Mouse (Mus musculus) erythroblast, embryonic 14.5 days (primary cell): Measurements from ENCODE around the gene Vps13d. TPM values are rescaled to one million over a fixed set of nuclear protein-coding genes. Genes with fewer than 3 reads are reported as not detected.

Experiments
- H3K27me3 ChIP-seq: 2 replicates; pipeline ENCODE4 v1.6.1; 2012; ENCODE audit warnings: inconsistent platforms; ENCODE audit not compliant: control insufficient read depth
- H3K36me3 ChIP-seq: 2 replicates; pipeline ENCODE4 v1.6.1; 2012; ENCODE audit warnings: mild to moderate bottlenecking, inconsistent platforms; ENCODE audit not compliant: control insufficient read depth
- H3K4me1 ChIP-seq: 2 replicates; pipeline ENCODE4 v1.6.1; 2012; ENCODE audit warnings: inconsistent platforms; ENCODE audit not compliant: control insufficient read depth
- H3K4me3 ChIP-seq: replicated peaks from 2 replicates; pipeline ENCODE3; 2012; ENCODE audit warnings: moderate library complexity, mild to moderate bottlenecking, inconsistent platforms
- H3K9me3 ChIP-seq: 2 replicates; pipeline ENCODE4 v1.6.1; 2012; ENCODE audit warnings: low read length, inconsistent platforms, mixed read lengths; ENCODE audit not compliant: control insufficient read depth
- GATA1 ChIP-seq: IDR thresholded peaks from 2 replicates; pipeline ENCODE4 v1.6.1; 2012; ENCODE audit warnings: low read length, inconsistent platforms, mixed read lengths
- TAL1 ChIP-seq: IDR thresholded peaks from 3 replicates; pipeline ENCODE4 v1.6.1; 2012; ENCODE audit warnings: low read length, inconsistent platforms, mixed read lengths
- polyA plus RNA-seq: library from polyadenylated mRNA; stranded (reverse); fragments of >175 nt; gene quantifications from 2 replicates; pipeline ENCODE4 v1.2.3, GENCODE M21; 2012

Gene Vps13d
- polyA plus RNA-seq, 1 experiment: 0.69 TPM

DNA sequence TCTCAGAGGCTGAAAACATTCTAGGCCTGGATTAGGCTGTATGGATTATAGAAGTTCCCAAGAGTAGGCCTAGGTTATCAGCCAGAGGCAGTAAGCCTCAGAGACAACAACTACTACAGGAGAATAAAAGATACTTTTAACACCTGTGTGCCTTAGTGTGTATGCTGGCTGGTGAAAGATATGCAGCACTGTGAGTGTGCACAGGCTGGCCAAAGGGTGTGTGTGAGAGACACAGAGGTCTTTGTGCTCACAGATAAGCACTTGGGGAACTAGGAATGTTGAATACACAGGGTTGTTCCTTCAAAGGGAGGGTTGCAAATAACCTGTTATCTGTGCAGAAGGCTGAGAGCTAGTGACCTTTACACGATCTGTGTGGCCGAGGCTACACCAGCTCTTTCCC lies 115.5 kb downstream of the Vps13d start:
- Histone ChIP-seq H3K27me3 (no peaks in the 10 kb centered on the region), H3K36me3 (peaks cover 90% of the 10 kb centered on the region), H3K4me3 (no peak overlapping the region), H3K9me3 (no peaks in the 10 kb centered on the region), H3K4me1 (peaks cover 9% of the 10 kb centered on the region)
- no peak for TF ChIP-seq GATA1
- TF ChIP-seq TAL1: no peak

DNA sequence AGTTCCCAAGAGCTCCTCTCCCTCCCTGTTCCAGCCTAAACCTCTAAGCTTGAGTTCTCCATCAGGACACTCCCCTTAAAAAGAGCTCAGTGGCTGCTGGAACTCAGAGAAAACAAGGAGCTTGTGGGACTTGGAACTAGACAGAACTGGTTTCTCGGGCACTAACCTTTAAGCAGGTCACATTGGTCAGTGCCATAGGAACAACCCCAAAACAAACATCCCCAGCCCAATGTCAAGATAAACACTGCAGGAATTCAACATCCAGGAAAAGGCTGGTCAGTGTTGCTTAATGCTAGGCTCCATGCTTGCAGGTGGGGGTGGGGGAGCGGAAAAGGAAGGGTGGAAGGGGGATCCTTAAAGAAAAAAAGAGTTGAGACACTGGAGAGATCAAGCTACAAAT lies 120.5 kb downstream of the Vps13d start:
- Histone ChIP-seq H3K4me3 (no peak overlapping the region), H3K36me3 (peaks cover 93% of the 10 kb centered on the region), H3K4me1 (peaks cover 7% of the 10 kb centered on the region), H3K27me3 (no peaks in the 10 kb centered on the region), H3K9me3 (no peaks in the 10 kb centered on the region)
- TF ChIP-seq GATA1: no peak

DNA sequence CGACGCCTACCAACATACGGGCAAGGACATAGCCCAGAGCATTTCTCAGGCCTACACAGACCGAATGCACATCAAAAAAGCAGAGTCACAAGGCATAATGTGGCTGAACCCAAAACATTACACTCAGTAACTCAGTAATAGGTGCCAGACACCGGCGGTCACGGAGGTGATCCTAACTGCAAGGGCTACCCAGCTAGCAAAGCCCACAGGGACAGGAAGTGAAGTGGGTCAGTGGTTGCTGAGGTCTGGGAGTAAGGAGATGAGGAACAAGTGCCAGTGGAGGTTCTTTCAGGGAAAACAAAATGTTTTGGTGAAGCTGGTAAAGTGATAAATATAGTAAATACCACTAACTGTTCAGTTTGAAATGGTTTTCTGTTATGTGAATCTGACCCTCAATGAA lies 121.1 kb downstream of the Vps13d start:
- H3K27me3 ChIP-seq: no peaks in the 10 kb centered on the region
- peaks cover 92% of the 10 kb centered on the region for H3K36me3 ChIP-seq
- no peaks in the 10 kb centered on the region for H3K9me3 ChIP-seq
- no peak overlapping the region for H3K4me3 ChIP-seq
- peaks cover 2% of the 10 kb centered on the region; the same call in 1 of the 2 replicates for H3K4me1 ChIP-seq
- no peak for TF ChIP-seq TAL1
- TF ChIP-seq GATA1: no peak

DNA sequence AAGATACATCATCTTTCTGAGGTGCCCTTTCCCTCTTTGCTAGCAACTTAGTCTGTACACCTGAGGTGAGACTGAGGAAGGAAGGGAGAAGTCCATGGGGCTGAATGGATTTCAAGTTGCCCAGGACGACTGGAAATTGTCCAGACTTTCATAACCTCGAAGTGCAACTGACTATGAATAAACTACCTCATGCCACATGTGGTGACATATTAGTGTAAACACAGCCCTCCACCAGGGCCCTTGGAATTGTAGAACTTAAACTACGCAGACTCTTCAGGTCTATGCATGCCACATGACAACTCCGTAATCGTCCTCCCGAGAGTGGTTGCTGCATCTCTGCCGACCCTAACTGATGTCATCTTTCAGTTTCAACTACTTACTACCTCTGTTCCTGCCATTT lies 122.9 kb downstream of the Vps13d start:
- peaks cover 89% of the 10 kb centered on the region for H3K36me3 ChIP-seq
- no peak overlapping the region for H3K4me3 ChIP-seq
- H3K9me3 ChIP-seq: no peaks in the 10 kb centered on the region
- no peaks in the 10 kb centered on the region for H3K27me3 ChIP-seq
- peaks cover 2% of the 10 kb centered on the region; the same call in 1 of the 2 replicates for H3K4me1 ChIP-seq
- no peak for TF ChIP-seq GATA1
- TF ChIP-seq TAL1: no peak

DNA sequence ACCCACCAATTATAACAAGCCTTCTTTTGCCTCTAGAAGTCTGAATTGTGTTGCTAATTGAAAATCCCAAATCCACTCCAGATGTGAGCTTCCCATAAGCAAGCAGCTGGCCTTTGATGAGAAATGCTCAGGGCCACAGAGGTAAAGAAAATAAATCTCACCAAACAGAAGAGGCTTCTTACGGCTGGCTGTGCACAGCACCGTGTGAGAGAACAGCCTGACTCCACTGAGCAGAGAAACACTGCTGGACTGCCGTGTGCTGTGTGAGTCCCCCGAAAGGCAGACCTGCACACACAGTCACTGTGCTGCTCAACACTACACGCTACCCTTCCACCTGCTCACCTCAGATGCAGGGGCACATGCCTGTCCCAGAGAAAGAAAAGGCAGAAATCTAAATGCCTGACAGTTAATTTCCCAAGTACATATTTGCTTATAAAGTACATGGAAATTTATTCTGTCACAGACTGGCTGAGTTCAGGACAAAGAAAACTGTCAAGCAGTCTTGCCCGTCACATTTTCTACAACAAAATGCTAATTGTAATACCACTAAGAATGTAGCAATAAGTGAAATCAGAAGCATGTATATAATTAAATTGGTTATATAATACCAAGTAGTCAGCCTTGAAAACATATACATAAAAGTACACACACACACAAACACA lies 127.7 kb downstream of the Vps13d start:
- H3K4me3 ChIP-seq: no peak overlapping the region
- H3K27me3 ChIP-seq: no peaks in the 10 kb centered on the region
- peaks cover 89% of the 10 kb centered on the region for H3K36me3 ChIP-seq
- TF ChIP-seq GATA1 (no peak), TAL1 (no peak)
- no peaks in the 10 kb centered on the region for H3K9me3 ChIP-seq
- peaks cover 2% of the 10 kb centered on the region; the same call in 1 of the 2 replicates for H3K4me1 ChIP-seq

DNA sequence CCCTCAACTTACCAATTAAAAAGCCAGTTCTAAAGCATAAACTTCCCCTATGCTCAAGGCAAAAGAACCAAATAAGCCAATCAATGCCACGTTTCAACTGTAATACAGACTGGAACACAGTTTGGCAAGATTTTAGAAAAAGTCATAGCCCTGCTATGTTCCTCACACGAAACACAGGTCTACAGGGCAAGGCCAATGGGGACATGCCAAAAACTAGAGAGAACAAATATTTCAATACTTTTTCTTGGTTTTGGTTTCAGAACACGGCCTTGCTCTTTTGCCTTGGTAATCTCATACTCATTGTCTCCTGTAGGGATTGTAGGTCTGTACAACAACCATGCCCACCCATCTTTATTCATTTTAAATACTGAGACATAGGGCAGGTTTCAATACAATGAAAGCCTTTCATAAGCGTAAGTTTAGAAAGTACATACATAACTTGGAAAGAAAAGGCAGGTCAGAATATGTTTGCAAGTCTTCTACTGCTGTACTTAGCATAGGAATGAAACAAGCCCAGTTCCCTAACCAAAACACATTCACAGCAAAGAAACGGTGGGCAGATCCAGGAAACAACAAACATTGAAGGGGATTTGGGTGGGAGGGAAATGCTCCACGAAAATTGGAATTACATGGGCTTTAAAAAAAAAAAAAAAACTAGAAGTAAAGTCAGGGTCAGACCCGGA lies 128.3 kb downstream of the Vps13d start:
- Histone ChIP-seq H3K27me3 (no peaks in the 10 kb centered on the region), H3K4me3 (no peak overlapping the region), H3K36me3 (peaks cover 89% of the 10 kb centered on the region), H3K9me3 (no peaks in the 10 kb centered on the region), H3K4me1 (no peaks in the 10 kb centered on the region; the same call in 1 of the 2 replicates)
- TF ChIP-seq GATA1: no peak
- no peak for TF ChIP-seq TAL1

DNA sequence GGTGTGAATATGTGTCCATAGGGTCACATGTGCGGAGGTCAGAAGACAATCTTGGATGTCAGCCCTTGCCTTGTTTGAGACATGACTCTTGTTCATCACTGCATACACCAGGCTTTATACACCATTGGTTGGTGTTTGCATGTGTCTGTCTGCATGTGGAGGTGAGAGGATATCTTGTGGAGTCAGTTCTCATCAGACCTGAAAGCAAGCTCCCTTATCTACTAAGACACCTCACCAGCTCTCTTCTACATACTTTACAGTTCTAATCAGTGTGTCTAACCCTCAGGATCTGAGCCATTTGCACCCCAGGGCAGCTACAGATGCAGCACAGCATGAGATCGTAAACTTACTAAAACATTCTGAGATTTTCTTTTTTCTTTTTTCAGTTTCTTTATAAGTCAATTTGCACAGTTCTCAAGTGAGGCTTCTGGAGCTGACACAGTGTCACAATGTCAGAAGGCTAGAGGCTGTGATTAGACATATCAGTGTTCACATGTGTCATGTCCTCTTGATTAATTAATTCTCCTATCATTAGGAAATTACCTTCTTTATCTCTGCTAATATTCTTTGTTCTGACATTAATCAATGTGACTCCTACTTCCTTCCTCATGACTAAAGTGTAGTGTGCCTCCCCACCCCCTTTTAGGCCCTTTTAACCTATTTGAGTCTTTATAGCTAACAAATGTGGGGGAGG lies 135.9 kb downstream of the Vps13d start:
- TF ChIP-seq TAL1 (no peak), GATA1 (no peak)
- Histone ChIP-seq H3K36me3 (peaks cover 95% of the 10 kb centered on the region), H3K4me1 (peaks cover 12% of the 10 kb centered on the region)

DNA sequence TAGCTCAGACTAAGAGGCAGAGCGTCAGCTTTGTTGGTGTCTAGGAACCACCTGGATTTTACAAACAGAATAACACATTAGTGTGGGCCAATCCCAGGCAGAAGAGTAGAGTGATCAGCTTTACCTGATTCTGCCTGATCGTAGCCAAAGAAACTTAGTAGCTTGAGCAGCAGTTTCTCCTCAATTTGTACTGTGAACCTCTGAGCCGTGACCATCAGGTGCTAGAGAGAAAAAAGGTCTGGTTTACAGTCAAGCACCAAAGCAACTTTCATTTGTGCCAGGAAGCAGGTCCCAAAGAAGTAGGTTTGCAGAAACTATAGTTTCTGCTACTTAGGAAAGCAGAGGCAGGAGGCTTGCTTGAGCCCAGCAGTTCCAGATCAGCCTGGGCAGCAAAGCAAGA lies 138.5 kb downstream of the Vps13d start:
- Histone ChIP-seq H3K9me3 (no peaks in the 10 kb centered on the region), H3K27me3 (no peaks in the 10 kb centered on the region), H3K4me1 (peaks cover 15% of the 10 kb centered on the region), H3K4me3 (no peak overlapping the region), H3K36me3 (peaks cover 95% of the 10 kb centered on the region)
- TF ChIP-seq GATA1 (no peak), TAL1 (no peak)

More for the DNA sequence above, 135.9 kb downstream of the Vps13d start:
- Histone ChIP-seq H3K9me3 (no peaks in the 10 kb centered on the region), H3K27me3 (no peaks in the 10 kb centered on the region), H3K4me3 (no peak overlapping the region)

DNA sequence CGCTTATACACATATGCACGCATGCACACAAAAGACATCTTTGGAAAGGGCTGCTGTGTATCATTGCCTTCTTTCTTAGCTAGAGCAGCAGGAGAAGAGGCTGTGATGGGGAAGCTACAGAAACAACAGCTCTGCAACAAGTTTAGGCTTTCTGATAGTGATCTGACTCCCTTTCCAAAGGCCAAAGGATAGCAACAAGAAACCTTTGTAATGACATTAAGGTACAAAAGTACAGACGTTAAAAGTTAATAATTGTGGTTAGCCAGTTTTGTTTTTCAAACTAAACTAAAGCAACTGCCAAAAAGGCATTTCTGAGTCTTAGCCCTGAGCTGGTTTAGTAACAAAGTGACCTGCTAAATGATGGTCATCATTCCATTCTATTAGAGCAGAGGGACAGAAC lies 139.0 kb downstream of the Vps13d start:
- TF ChIP-seq TAL1 (no peak), GATA1 (no peak)
- Histone ChIP-seq H3K9me3 (no peaks in the 10 kb centered on the region), H3K4me3 (no peak overlapping the region), H3K27me3 (no peaks in the 10 kb centered on the region), H3K36me3 (peaks cover 92% of the 10 kb centered on the region), H3K4me1 (peaks cover 16% of the 10 kb centered on the region)
